Mouse (Mus musculus) MEL (cell line): ENCODE measurements around the gene Bgn. TPM values are rescaled to one million over a fixed set of nuclear protein-coding genes. Genes with fewer than 3 reads are reported as not detected.

ENCODE experiments used
- DNase-seq: peaks from one replicate; pipeline ENCODE4 v3.0.0; 2011; ENCODE audit warnings: low read depth, low spot score
- H3K27ac ChIP-seq: 2 replicates; pipeline ENCODE4 v1.5.1; 2012; ENCODE audit warnings: low read depth, mild to moderate bottlenecking, control low read depth, low read length, moderate library complexity; ENCODE audit not compliant: control insufficient read depth
- H3K27me3 ChIP-seq, 2 experiments: fragments of 150-350 bp in 1 of 2; sonication (generic) in 1 of 2; 2 replicates each; pipeline ENCODE4 v1.6.1; 2012; ENCODE audit warnings: low read length in 2 of 2, mild to moderate bottlenecking in 2 of 2, improper control_type of control experiment in 1 of 2, moderate library complexity in 1 of 2; ENCODE audit not compliant: insufficient read depth in 2 of 2, control insufficient read depth in 1 of 2
- H3K36me3 ChIP-seq, 2 experiments: 2 replicates each; pipeline ENCODE4 v1.6.1; 2012 to 2014; ENCODE audit warnings: low read length in 2 of 2, improper control_type of control experiment in 1 of 2, inconsistent platforms in 1 of 2, mild to moderate bottlenecking in 1 of 2; ENCODE audit not compliant: insufficient read depth in 2 of 2, control insufficient read depth in 1 of 2
- H3K4me1 ChIP-seq, 2 experiments: fragments of 150-350 bp in 1 of 2; sonication (generic) in 1 of 2; 2 replicates each; pipeline ENCODE4 v1.6.1; 2012; ENCODE audit warnings: low read length in 2 of 2, improper control_type of control experiment in 1 of 2, mild to moderate bottlenecking in 1 of 2; ENCODE audit not compliant: insufficient read depth in 2 of 2, control insufficient read depth in 1 of 2
- H3K4me3 ChIP-seq, 2 experiments: fragments of 150-350 bp in 1 of 2; sonication (generic) in 1 of 2; 2 replicates each; pipeline ENCODE4 v1.5.1; 2012; ENCODE audit warnings: low read depth in 2 of 2, low read length in 2 of 2, mild to moderate bottlenecking in 2 of 2, moderate library complexity in 2 of 2, control low read depth in 1 of 2, improper control_type of control experiment in 1 of 2; ENCODE audit not compliant: control insufficient read depth in 1 of 2, insufficient read depth in 1 of 2
- H3K79me2 ChIP-seq: 2 replicates; pipeline ENCODE4 v1.6.1; 2012; ENCODE audit warnings: mild to moderate bottlenecking, low read length, moderate library complexity; ENCODE audit not compliant: control insufficient read depth, poor library complexity, insufficient read depth
- H3K9ac ChIP-seq: 2 replicates; pipeline ENCODE4 v1.6.1; 2012; ENCODE audit warnings: low read depth, mild to moderate bottlenecking, control low read depth, low read length, moderate library complexity; ENCODE audit not compliant: control insufficient read depth, poor library complexity, severe bottlenecking
- H3K9me3 ChIP-seq: fragments of 150-350 bp; sonication (generic); replicated peaks from 2 replicates; pipeline ENCODE4 v1.6.1; 2012; ENCODE audit warnings: mild to moderate bottlenecking, low read length, improper control_type of control experiment, moderate library complexity; ENCODE audit not compliant: insufficient read depth
- BHLHE40 ChIP-seq: IDR thresholded peaks from 2 replicates; pipeline ENCODE4 v1.6.1; 2012; ENCODE audit warnings: low read depth, mild to moderate bottlenecking, inconsistent platforms, low read length, improper control_type of control experiment, borderline replicate concordance
- CHD1 ChIP-seq: IDR thresholded peaks from 2 replicates; pipeline ENCODE4 v1.6.1; 2012; ENCODE audit warnings: low read depth, mild to moderate bottlenecking, inconsistent platforms, low read length, improper control_type of control experiment
- CHD2 ChIP-seq: IDR thresholded peaks from 2 replicates; pipeline ENCODE4 v1.6.1; 2011; ENCODE audit warnings: low read length, improper control_type of control experiment
- ELF1 ChIP-seq: IDR thresholded peaks from 2 replicates; pipeline ENCODE4 v1.6.1; 2014; ENCODE audit warnings: low read depth, mild to moderate bottlenecking, inconsistent platforms, low read length, improper control_type of control experiment, moderate library complexity
- GATA1 ChIP-seq: IDR thresholded peaks from 2 replicates; pipeline ENCODE4 v1.6.1; 2011; ENCODE audit warnings: low read depth, low read length, improper control_type of control experiment
- HCFC1 ChIP-seq: IDR thresholded peaks from 2 replicates; pipeline ENCODE4 v1.6.1; 2012; ENCODE audit warnings: low read depth, mild to moderate bottlenecking, inconsistent platforms, low read length, improper control_type of control experiment, moderate library complexity
- JUND ChIP-seq: IDR thresholded peaks from 2 replicates; pipeline ENCODE4 v1.6.1; 2011; ENCODE audit warnings: low read depth, mild to moderate bottlenecking, improper control_type of control experiment, low read length
- KAT2A ChIP-seq: conservative IDR thresholded peaks from 2 replicates; pipeline ENCODE4 v1.6.1; 2012; ENCODE audit warnings: low read depth, low read length, improper control_type of control experiment, inconsistent platforms
- MAZ ChIP-seq: IDR thresholded peaks from 2 replicates; pipeline ENCODE4 v1.6.1; 2012; ENCODE audit warnings: low read depth, mild to moderate bottlenecking, inconsistent platforms, low read length, improper control_type of control experiment
- MXI1 ChIP-seq: IDR thresholded peaks from 2 replicates; pipeline ENCODE4 v1.6.1; 2011; ENCODE audit warnings: mild to moderate bottlenecking, low read depth, low read length, improper control_type of control experiment
- MYB ChIP-seq: IDR thresholded peaks from 2 replicates; pipeline ENCODE4 v1.6.1; 2011; ENCODE audit warnings: mild to moderate bottlenecking, low read depth, low read length, improper control_type of control experiment
- NELFE ChIP-seq: IDR thresholded peaks from 2 replicates; pipeline ENCODE4 v1.6.1; 2011; ENCODE audit warnings: low read depth, low read length, improper control_type of control experiment
- POLR2A ChIP-seq, 2 experiments: IDR thresholded peaks; 2 replicates each; pipeline ENCODE4 v1.6.1; 2011 to 2012; ENCODE audit warnings: low read length in 2 of 2, mild to moderate bottlenecking in 2 of 2, control low read depth in 1 of 2, improper control_type of control experiment in 1 of 2, low read depth in 1 of 2, moderate library complexity in 1 of 2; ENCODE audit not compliant: control insufficient read depth in 1 of 2, insufficient read depth in 1 of 2, poor library complexity in 1 of 2
- POLR2AphosphoS5 ChIP-seq: IDR thresholded peaks from 2 replicates; pipeline ENCODE4 v1.6.1; 2012; ENCODE audit warnings: low read depth, borderline replicate concordance, mild to moderate bottlenecking, inconsistent platforms, low read length, moderate library complexity, mixed read lengths
- SIN3A ChIP-seq: IDR thresholded peaks from 2 replicates; pipeline ENCODE4 v1.6.1; 2012; ENCODE audit warnings: low read length, improper control_type of control experiment, inconsistent platforms
- TCF12 ChIP-seq: IDR thresholded peaks from 2 replicates; pipeline ENCODE4 v1.6.1; 2014; ENCODE audit warnings: low read depth, mild to moderate bottlenecking, inconsistent platforms, low read length, improper control_type of control experiment, moderate library complexity
- UBTF ChIP-seq: IDR thresholded peaks from 2 replicates; pipeline ENCODE4 v1.6.1; 2012; ENCODE audit warnings: low read depth, mild to moderate bottlenecking, inconsistent platforms, low read length, improper control_type of control experiment, moderate library complexity, borderline replicate concordance; ENCODE audit not compliant: insufficient read depth
- USF1 ChIP-seq: IDR thresholded peaks from 2 replicates; pipeline ENCODE4 v1.6.1; 2014; ENCODE audit warnings: low read depth, mild to moderate bottlenecking, inconsistent platforms, low read length, improper control_type of control experiment, moderate library complexity
- USF2 ChIP-seq, 2 experiments: IDR thresholded peaks; 2 replicates each; pipeline ENCODE4 v1.6.1; 2011 to 2012; ENCODE audit warnings: improper control_type of control experiment in 2 of 2, low read length in 2 of 2, borderline replicate concordance in 1 of 2, inconsistent platforms in 1 of 2, low read depth in 1 of 2, mild to moderate bottlenecking in 1 of 2; ENCODE audit not compliant: insufficient read depth in 1 of 2
- ZC3H11A ChIP-seq: IDR thresholded peaks from 2 replicates; pipeline ENCODE4 v1.6.1; 2012; ENCODE audit warnings: low read depth, mild to moderate bottlenecking, inconsistent platforms, low read length, improper control_type of control experiment
- ZMIZ1 ChIP-seq: IDR thresholded peaks from 2 replicates; pipeline ENCODE4 v1.6.1; 2012; ENCODE audit warnings: low read depth, mild to moderate bottlenecking, inconsistent platforms, low read length, improper control_type of control experiment, moderate library complexity
- ZNF384 ChIP-seq: IDR thresholded peaks from 2 replicates; pipeline ENCODE4 v1.6.1; 2012; ENCODE audit warnings: low read depth, mild to moderate bottlenecking, inconsistent platforms, low read length, improper control_type of control experiment
- polyA plus RNA-seq, 2 experiments: library from polyadenylated mRNA; stranded (reverse) in 1 of 2; unstranded in 1 of 2; fragments of >175 nt in 1 of 2; fragments of >200 nt in 1 of 2; gene quantifications; 2 replicates each; pipeline versions ENCODE4 v1.2.1 to v1.2.4; 2012; ENCODE audit warnings: low replicate concordance in 2 of 2, low read depth in 1 of 2; ENCODE audit not compliant: insufficient read length in 2 of 2, insufficient read depth in 1 of 2, missing spikeins in 1 of 2
- total RNA-seq: library from RNA; depleted of rRNA; stranded (reverse); fragments of 300-350 nt; gene quantifications from 2 replicates; pipeline ENCODE4 v1.2.3, GENCODE M21; 2012

The Bgn gene
- total and polyA plus RNA-seq, 3 experiments = not detected

DNA sequence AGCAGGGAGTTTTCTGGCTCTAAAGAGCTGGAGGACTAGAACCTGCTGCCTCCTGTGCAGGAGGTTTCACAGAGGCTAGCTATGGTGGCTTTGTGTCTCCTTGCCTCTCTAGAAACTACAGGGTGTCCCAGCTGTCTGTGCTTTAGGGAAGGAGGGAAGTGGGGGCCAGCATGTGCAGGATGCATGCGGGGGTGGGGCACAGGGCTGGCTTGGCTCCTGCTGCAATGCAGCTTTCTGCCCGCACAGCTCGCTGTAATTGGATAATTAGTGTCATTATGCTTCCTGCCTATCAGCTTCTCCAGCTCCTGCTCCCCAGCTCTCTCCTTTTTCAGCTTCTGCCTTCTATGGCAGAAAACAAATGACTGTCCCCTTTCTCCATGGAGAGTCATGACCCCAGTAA is 29.5 kb downstream of the Bgn start:
- Histone ChIP-seq H3K79me2 (no peaks in the 10 kb centered on the region), H3K4me1 (no peaks in the 10 kb centered on the region), H3K36me3 (no peaks in the 10 kb centered on the region), H3K9me3 (no peaks in the 10 kb centered on the region), H3K4me3 (no peak overlapping the region), H3K27ac (no peak overlapping the region), H3K9ac (no peak overlapping the region), H3K27me3 (no peaks in the 10 kb centered on the region; a peak in 2 of 4 replicates)
- TF ChIP-seq TCF12 = no peak
- TF ChIP-seq MXI1 = no peak
- no peak for TF ChIP-seq KAT2A
- TF ChIP-seq ZMIZ1 = no peak
- TF ChIP-seq ZNF384 = no peak
- TF ChIP-seq POLR2AphosphoS5 = no peak
- TF ChIP-seq CHD2 = no peak
- no peak for TF ChIP-seq BHLHE40
- TF ChIP-seq HCFC1 = no peak
- TF ChIP-seq SIN3A = no peak
- no peak for TF ChIP-seq ZC3H11A
- no peak for TF ChIP-seq POLR2A (IDR thresholded peaks at IDR 0.05; ENCODE audit: control insufficient read depth in 1 of 2, insufficient read depth in 1 of 2, low read depth in 1 of 2, low read length in 2 of 2, poor library complexity in 1 of 2)
- no peak for TF ChIP-seq CHD1
- TF ChIP-seq USF1 = no peak
- no peak for TF ChIP-seq UBTF
- no peak for TF ChIP-seq NELFE
- no peak for TF ChIP-seq MAZ
- no peak for TF ChIP-seq JUND
- TF ChIP-seq USF2 (IDR thresholded peaks at IDR 0.05; ENCODE audit: borderline replicate concordance in 1 of 2, insufficient read depth in 1 of 2, low read depth in 1 of 2, low read length in 2 of 2) = no peak
- TF ChIP-seq ELF1 = no peak
- DNase-seq = no peak

- Histone ChIP-seq H3K79me2 (no peaks in the 10 kb centered on the region), H3K27ac (no peak overlapping the region), H3K27me3 (no peaks in the 10 kb centered on the region; a peak in 2 of 4 replicates), H3K4me1 (no peaks in the 10 kb centered on the region), H3K9me3 (no peaks in the 10 kb centered on the region), H3K9ac (no peak overlapping the region), H3K36me3 (no peaks in the 10 kb centered on the region), H3K4me3 (no peak overlapping the region)
- no peak for DNase-seq
- TF ChIP-seq CHD2 = no peak
- TF ChIP-seq MYB = no peak
- TF ChIP-seq GATA1 = no peak
These were observed 33.2 kb downstream of the Bgn start for GRCm38 (mm10) chrX:73516556-73516955.
